Mouse (Mus musculus): ENCODE results near the gene Lsamp.

GRCm38 (mm10) chr16:40739015-40739414 is 754.9 kb downstream of the Lsamp start:
- TF ChIP-seq CTCF (IDR thresholded peaks at IDR 0.05; ENCODE audit: low read depth) (peak; percentile 65), EP300 (IDR thresholded peaks at IDR 0.05; ENCODE audit: low read depth) (no peak)
